Mouse (Mus musculus) spleen, postnatal 10 days (tissue): ENCODE results near the gene Phactr1.
A peak's percentile ranks its signal among the peaks of the same experiment; 100 is the strongest.

Experiments used
- DNase-seq, 2 experiments: peaks; one replicate each; pipeline ENCODE4 v3.0.0; 2021 to 2022; ENCODE audit warnings: low spot score in 2 of 2

The Phactr1 gene

GRCm38 (mm10) chr13:42872125-42872524 lies 191.7 kb downstream of the Phactr1 start:
- DNase-seq = no peak

- no peak for DNase-seq
These were observed 197.9 kb downstream of the Phactr1 start for GRCm38 (mm10) chr13:42878346-42878745.

- no peak for DNase-seq
These were observed 203.8 kb downstream of the Phactr1 start for GRCm38 (mm10) chr13:42884033-42884724.

GRCm38 (mm10) chr13:42884725-42885115 lies 204.3 kb downstream of the Phactr1 start:
- no peak for DNase-seq

- DNase-seq = no peak
These were observed 207.3 kb downstream of the Phactr1 start for GRCm38 (mm10) chr13:42887701-42888100.

- DNase-seq = no peak
These were observed 209.4 kb downstream of the Phactr1 start for GRCm38 (mm10) chr13:42889516-42890474.

GRCm38 (mm10) chr13:42890651-42891050 lies 210.2 kb downstream of the Phactr1 start:
- DNase-seq = no peak

- DNase-seq = no peak
These were observed 213.6 kb downstream of the Phactr1 start for GRCm38 (mm10) chr13:42894016-42894415.

GRCm38 (mm10) chr13:42894598-42894997 lies 214.2 kb downstream of the Phactr1 start:
- DNase-seq = no peak

GRCm38 (mm10) chr13:42895980-42896379 lies 215.6 kb downstream of the Phactr1 start:
- no peak for DNase-seq

- DNase-seq = no peak
These were observed 219.2 kb downstream of the Phactr1 start for GRCm38 (mm10) chr13:42899611-42900010.

- DNase-seq = no peak
These were observed 221.4 kb downstream of the Phactr1 start for GRCm38 (mm10) chr13:42901837-42902236.

GRCm38 (mm10) chr13:42902859-42903258 lies 222.4 kb downstream of the Phactr1 start:
- no peak for DNase-seq

- peak in 1 of 2 experiments; percentile 38 for DNase-seq
These were observed 225.4 kb downstream of the Phactr1 start for GRCm38 (mm10) chr13:42905818-42906217.

GRCm38 (mm10) chr13:42906990-42907389 lies 226.6 kb downstream of the Phactr1 start:
- no peak for DNase-seq

GRCm38 (mm10) chr13:42915081-42915480 lies 234.7 kb downstream of the Phactr1 start:
- DNase-seq = no peak

GRCm38 (mm10) chr13:42915851-42916193 lies 235.4 kb downstream of the Phactr1 start:
- DNase-seq = no peak

GRCm38 (mm10) chr13:42916194-42917033 lies 236.0 kb downstream of the Phactr1 start:
- DNase-seq = no peak

- DNase-seq = no peak
These were observed 236.8 kb downstream of the Phactr1 start for GRCm38 (mm10) chr13:42917251-42917650.

- no peak for DNase-seq
These were observed 239.6 kb downstream of the Phactr1 start for GRCm38 (mm10) chr13:42920062-42920461.

- no peak for DNase-seq
These were observed 241.5 kb downstream of the Phactr1 start for GRCm38 (mm10) chr13:42921769-42922450.
